Mouse (Mus musculus): Measurements from ENCODE around the gene Shld1.

Shld1 gene

DNA sequence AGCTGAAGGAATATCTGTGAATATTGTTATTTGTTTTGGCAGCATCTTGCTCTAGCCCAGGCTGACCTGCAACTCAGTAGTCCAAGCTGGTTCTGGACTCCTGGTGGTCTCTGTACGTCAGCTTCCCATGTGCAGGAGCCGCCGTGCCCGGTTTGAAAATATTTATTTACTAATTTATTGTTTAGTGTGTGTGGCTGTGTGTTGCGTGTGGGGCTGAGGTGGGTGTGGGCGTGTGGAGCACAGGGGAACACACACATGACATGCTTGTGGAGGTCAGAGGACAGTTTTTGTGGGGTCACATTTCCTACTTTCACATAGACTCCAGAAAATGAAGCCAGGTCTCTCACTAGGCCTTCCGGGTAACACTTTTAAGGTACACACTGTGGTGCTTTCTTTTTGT is 37.8 kb downstream of the Shld1 start:
- no peak for DNase-seq (ENCODE audit: low spot score)

DNA sequence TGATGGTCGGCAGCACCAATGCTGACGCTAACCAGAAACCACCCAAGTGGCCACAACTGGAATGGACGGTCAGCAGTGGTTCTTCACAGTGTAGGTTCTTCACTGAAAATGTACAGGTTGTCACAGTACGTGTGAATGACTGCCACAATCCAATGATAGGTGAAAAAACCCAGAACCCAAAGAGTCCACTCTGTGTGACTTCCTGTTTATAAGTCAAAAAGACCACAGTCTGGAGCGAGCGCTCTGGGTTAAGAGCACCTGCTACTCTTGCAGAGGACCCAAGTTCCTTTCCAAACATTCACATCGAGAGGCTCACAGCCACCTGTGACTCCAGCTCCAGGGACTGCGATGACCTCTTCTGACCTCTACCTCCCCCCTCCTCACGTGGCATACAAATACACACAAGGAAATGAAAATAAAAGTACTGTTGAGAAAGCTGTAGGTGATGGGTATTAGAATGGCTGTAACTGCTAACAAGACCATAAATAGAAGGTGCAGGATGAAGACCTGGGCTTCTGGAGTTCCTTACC is 38.7 kb downstream of the Shld1 start:
- no peak for DNase-seq (ENCODE audit: low spot score)

DNA sequence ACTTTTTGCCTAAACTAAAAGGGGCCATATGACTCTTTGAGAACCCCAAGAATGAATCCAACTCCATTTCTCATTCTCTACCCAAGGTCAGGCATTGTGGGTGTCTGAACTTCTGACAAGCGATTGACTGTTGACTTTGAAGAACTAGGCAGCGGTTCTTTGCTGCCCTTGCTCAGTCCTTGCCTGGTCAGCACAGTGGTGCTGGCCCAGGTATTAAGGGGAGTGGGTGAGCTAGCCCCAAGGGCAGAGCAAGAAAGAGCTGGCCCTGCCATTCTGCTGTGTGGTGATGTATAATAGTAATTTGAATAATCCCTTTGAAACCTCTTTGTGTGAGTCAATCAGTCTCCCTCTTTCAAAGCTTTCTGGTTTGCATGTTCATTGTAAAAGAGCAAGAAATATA is 39.4 kb downstream of the Shld1 start:
- DNase-seq (ENCODE audit: low spot score): no peak

DNA sequence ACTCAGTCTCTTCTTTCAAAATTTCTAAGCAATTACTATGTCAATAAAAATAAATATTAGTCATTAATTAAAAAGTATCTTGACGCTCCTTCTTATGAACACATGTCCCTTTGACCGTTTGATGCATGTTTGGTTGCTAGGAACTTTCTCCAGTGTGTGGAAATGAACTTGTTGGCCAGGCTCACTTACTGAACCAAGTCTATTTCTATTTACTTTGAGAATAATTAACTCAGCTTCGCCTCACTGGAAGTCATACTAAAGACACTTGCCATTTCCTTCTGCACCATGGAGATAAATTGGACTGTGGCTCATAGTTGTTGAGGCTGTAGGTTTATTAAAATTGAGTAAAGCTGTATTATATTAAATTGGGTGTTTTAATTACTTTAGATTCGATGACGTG is 46.2 kb downstream of the Shld1 start:
- DNase-seq (ENCODE audit: low spot score): no peak

DNA sequence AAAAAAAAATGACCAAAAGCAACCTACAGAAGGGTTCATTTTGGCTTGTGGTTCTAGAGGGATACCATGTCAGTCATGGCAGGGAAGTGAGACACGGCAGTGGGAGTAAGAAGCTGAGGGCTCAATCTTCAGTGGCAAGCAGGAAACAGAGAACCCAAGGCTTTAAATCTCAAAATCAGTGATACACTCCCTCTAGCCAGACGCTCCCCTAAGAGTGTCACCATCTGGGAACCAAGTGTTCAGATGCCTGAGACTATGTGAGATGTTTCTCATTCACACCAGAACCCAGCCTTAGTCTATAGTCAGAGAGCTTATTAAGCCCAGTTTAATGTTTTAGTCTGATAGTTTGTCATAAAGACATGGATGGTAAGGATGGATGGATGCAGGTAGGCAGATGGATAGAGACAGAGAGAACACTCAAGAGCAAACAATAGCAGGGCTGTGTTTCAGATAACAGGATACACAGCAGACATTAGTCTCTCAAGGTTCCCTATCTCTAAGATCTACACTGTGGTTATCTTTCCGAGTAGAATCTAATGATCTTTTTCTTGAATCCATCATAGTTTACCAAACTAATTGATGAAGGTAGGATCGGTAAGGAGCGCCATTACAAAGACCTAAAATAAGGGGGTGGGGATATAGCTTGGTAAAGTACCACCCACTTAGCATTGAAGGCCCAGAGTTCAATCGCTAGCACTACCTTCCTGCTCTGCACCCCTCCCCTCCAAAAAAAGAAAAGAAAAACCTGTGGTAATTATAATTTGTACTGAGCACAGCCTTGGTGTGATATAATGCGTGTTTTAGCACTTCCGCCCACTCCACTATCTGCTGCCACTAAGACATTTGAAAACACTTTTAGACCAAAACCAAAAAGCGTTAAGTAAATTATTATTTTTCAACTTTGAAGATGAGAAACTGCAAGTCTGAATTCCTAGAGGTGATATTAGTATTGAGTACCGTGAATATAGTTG is 47.2 kb downstream of the Shld1 start:
- DNase-seq (ENCODE audit: low spot score): no peak

DNA sequence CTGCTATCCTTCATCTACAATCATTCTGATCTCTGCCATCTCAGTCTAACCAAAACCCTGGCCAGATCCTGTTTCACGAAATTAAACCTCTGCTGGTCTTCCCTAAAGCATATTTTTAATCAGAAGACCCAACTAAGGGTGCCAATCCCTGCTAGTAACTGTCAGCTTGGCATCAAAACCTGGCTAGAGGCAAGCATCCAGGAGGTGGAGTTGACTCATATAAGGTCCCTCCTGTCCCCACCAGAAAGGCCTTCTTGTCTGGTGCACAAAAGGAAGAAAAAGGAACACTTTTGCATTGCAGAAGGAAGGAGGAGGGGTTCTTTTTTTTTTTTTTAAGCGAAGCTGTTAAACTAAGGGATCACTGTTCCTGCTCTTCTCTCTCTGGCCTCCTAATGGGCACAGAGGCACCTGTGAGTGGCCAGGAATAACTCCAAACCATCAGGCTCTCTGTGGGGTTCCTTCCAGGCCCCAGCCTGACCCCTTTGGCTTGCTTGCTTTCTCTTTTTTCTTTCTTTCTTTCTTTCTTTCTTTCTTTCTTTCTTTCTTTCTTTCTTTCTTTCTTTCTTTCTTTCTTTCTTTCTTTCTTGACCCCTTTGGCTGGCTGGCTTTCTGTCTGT is 52.2 kb downstream of the Shld1 start:
- no peak for DNase-seq (ENCODE audit: low spot score)

DNA sequence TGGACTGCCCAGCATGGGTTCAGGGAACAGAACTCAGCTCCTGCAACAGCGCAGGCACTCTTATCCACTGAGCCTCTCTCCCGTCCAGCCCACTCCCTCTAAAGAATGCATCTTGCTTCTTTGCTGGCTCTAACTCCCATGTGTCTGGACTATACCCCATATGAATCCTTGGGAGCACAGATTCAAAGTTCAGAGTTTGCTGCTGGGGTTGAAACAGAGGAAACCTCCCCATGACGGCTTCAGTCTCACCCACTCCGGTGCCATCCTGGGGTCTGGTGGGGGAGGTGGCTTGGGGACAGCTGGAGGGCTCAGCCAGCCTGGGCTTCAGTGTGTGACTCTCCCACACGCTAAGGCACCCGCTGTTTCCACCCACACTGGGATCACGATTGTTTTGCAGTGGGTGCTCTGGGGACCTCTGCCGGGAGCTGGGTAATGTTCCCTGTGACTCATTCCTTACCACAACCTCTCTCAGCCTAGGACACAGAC is 55.2 kb downstream of the Shld1 start:
- no peak for DNase-seq (ENCODE audit: low spot score)

DNA sequence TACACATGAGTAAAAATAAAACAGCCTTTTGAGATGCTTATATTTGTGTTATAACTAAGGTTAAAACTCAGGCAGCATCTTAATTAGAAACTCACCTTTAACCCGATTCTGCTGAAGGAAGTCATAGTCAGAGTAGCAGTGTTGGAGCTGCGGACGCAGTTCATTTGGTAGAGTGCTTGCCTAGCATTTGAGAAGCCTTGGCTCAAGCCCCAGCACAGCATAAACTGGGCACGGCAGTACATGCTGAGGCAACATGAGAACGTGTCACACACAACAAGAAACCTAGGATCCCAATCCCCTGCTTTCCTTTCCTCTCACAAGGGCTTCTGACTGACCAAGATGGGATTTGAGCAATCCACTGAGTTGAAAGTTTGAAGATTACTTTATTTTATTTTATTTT is 58.1 kb downstream of the Shld1 start:
- no peak for DNase-seq (ENCODE audit: low spot score)

DNA sequence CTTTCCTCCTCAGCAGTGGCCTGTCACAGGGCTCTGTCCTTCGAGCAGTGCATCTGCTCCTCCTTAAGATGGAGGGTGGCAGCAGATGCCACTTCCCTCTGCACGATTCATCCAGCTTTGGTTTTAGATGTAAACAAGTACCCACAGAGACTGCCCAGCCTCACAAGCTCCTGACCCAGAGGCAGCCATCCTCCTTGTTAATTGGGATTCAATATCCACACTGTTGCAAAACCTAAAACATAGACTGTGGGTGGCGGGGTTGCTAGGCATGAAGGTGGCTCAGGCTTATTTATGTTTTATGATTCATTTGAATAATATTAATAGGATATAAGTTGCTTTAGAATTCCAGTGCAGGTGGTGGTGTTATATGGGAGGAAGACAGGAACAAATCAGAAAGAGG is 59.4 kb downstream of the Shld1 start:
- DNase-seq (ENCODE audit: low spot score): no peak

DNA sequence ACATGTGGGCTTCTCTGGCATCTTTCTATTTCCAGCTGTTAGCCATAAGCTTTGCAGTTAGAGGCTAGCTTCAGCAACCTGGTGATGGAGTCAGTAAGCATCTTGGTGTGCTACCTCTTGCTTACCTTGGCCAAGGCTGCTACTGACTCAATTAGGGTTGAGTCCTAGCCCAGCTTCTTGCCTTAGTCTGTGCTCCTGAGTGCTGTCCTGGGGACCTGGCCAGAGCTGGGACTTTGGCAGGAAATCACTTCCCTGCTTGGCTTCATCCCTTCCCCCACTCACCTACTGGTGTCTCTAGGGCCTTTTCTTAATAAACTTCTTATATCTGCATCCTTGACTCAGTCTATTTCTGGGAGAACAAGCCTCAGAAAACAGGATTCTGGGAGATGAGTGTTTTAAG is 64.0 kb downstream of the Shld1 start:
- DNase-seq (ENCODE audit: low spot score): no peak

DNA sequence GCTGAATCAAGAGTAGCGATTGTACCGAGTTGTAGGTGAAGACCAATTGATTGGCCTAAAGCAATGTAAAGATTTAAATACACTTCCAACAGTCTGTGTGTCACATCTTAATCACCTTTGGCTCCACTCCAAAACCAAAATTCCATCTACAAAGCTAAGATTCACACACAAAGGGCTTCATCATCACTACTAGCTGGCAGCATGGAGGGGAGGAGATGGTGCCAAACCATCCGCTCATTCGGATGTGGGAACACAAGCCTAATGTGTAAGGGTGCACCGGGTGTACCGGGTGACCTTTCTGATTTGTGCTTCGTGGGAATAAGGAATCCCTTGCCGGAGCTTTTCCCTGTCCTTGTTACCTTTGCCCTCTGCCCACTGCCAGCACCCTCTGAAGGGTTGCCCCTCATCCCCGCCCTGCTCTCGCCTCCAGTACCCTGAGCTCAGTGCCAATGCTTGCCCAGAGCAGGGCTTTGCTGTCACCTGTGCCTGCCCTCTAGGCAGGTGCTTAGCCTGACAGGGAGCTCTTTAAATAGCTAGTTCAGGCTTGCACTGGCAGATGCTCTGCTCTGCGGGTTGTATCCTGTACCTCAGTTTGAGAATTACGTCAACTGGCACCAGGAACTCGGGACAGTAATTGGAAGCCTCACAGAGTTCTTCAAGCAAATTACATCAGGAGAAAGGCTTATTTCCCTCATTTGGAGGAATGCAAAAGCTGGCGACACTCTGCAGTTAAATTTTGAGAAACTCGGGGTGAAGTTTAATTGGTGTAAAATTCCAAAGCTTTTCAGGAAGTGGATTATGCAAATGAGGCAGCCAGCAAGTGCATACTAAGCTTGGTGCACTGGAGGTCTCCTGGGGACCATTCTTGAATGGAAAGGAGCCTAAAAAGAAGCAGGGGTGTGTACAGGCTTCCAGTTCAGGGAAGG is 64.7 kb downstream of the Shld1 start:
- no peak for DNase-seq (ENCODE audit: low spot score)

DNA sequence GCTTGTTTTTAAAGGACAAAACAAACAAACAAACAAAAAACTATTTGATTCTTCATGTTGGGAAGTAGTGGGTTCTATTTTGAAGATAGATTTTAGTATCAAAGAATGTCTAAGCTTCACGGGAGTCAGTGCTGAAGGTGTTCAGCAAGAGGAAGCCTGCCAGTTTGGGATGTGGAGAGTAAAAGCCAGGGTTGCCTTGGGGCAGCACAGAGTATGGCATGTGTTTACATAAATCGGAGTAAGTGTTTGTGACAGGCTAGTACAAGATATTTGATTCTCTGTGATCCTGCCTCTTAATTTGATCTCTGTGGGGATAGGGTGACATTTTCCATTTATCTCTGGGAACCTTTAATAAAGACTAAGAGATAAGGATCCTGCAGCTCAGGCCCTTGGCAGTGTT is 65.7 kb downstream of the Shld1 start:
- no peak for DNase-seq (ENCODE audit: low spot score)

DNA sequence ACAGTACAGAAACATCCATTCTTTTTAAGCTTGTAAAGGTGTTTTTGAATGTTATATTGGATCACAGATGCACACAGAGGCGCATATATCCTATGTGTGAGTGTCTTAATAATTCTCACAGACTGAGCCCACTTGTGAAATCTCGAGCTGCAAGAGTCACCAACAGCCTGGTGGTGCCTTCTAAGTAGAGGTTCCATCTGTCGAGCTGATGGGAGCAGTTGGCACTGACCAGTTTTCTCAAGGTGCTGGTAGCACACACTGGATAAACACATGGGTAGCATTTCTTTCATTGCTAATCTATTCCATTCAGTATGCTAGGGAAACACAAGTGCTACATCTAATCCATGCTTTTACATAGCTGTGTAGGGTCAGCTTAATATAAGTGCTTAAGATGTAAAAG is 66.4 kb downstream of the Shld1 start:
- no peak for DNase-seq (ENCODE audit: low spot score)

DNA sequence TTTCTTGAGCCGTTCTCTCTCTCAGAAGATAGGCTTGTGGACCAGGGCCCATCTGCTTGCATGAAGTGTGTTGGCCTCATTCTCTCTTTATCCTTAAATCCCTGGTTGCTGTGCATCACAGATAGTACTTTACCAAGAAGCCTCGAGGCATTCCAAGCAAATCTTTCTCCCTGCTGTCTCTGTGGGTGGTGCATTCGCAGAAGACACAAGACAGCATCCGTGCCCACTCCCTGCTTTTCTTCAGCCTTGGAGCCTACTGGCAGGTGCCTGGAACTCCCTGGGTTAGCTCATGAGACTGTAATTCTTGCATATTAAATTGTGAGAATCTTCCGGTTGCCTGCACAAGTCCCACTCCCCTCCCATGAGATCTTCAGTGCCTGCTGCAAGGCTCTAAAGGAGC is 71.2 kb downstream of the Shld1 start:
- DNase-seq (ENCODE audit: low spot score): peak; percentile 36

DNA sequence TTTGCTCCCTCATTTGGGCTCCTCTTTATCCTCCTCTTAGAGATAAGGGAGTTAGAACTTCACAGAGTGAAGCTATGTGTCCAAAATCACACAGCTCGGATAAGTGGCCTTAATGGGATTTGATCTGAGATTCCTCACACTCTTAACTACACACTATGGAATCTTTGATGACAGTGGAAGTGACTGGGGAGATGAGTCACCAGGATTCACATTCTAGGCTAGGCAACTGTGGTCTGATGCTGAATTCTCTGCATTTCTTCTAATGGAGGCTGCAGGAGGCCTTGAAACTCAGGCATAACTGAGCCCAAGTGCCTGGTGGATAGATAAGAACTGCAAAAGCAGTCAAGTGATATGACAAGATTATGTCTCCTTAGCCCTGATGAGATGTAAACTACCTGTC is 84.1 kb downstream of the Shld1 start:
- no peak for DNase-seq (ENCODE audit: low spot score)

DNA sequence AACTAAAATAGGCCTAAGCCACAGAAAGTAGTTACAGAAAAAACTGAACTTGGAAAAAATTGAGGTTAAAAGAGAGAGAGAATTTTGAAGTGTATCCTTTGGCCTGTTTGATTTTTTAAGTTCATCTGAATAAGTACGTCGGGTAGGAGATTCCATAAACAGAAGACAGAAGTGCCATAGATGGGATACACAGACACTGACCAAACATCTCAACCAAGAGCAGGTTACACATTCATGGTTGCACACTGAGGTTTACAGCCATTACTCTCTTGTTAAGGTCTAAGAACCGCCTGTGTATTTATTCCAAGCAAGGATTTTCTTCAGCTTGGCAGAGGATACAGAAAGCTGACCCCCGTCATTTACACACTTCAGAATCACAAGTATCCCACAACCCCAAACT is 94.2 kb downstream of the Shld1 start, which contains the start of gene Chgb:
TSS of gene Chgb (plus strand) at position 301 of the 400 bp plus-strand sequence.
- DNase-seq (ENCODE audit: low spot score): no peak

DNA sequence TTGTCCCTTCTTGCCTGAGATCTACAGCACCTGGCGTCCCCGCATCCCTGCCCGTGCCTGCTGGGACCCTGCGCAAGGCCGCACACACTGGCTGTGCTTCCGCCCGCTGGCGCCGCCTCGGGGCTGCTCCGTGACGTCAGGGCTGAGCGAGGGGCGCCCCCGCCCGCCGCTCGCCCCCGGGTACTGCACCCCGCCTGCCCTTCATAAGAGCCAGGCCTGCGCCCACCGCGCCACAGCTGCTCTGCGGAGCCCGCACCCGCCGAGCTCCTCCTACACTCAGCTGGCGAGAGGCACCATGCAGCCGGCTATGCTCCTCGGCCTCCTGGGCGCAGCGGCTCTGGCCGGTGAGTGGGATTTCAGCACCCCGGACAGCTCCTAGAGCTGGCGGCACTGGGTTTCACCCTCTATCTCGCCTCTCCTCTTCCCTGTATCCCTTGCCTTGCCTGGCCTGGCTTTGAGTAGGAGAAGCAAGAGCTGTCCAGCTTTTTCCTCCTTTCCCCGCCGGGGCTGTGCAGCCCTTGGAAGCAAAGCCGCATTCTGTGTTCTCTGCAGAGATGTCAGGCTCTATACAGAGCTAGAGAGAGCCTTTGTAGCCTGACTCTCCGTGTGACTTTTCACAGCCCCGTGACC is 94.8 kb downstream of the Shld1 start:
- peak; percentile 95 for DNase-seq (ENCODE audit: low spot score)

DNA sequence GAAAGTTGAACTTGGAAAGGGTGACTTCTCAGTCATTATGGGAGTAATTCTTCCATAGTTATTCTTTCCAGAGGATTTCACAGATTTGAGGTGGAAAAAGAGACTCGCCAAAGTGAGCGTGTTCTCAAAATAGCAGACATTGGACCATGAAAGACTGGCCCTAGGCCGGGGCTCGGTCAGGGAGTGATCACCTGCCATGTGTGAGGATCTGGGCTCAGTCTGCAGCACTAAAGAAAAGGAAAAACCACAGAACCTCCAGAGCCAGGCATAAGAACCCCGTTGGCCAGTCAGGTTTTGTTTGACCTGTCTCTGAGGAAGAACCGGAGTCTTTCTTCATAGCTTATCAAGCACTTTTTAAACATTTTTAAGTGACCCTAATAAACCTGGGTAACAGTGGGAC is 97.3 kb downstream of the Shld1 start:
- no peak for DNase-seq (ENCODE audit: low spot score)

DNA sequence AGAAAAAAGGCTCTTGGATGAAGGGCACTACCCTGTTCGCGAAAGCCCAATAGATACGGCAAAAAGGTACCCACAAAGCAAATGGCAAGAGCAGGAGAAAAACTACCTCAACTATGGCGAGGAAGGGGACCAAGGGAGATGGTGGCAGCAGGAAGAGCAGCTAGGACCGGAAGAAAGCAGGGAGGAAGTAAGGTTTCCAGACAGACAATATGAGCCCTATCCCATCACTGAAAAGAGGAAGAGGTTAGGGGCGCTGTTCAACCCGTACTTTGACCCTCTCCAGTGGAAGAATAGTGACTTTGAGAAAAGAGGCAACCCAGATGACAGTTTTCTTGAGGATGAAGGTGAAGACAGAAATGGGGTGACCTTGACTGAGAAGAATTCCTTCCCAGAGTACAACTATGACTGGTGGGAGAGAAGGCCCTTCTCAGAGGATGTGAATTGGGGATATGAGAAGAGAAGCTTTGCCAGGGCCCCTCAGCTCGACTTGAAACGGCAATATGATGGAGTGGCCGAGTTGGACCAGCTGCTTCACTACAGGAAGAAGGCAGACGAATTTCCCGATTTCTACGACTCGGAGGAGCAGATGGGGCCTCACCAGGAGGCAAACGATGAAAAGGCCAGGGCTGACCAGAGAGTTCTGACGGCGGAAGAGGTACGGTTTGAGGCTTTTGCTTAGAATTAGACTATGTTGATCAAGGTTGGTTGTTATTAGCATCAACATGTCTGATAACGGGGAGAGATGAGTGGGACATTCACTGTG is 106.9 kb downstream of the Shld1 start:
- DNase-seq (ENCODE audit: low spot score): no peak

DNA sequence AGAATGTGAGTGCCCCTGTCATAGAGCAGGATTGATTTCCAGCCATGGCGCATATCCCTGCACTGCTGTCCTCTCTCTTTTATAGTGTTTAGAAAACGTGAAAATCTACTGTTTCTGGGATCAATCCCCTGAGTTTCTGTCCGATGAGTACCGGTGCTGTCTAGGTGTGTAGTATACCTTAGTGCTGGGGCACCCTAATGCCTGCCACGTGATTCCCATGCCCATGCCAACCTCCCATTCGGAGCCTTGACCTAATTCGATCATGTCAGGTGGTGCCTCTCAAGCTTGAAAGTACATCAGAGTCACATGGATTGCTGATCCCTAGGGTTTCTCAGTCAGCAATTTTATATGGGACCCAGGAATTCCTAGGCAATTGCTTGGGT is 107.5 kb downstream of the Shld1 start:
- no peak for DNase-seq (ENCODE audit: low spot score)

Measured in retina, embryonic 14.5 days (tissue).